ENCODE assay signal across 8 mouse cellular contexts in the genomic region with DNA sequence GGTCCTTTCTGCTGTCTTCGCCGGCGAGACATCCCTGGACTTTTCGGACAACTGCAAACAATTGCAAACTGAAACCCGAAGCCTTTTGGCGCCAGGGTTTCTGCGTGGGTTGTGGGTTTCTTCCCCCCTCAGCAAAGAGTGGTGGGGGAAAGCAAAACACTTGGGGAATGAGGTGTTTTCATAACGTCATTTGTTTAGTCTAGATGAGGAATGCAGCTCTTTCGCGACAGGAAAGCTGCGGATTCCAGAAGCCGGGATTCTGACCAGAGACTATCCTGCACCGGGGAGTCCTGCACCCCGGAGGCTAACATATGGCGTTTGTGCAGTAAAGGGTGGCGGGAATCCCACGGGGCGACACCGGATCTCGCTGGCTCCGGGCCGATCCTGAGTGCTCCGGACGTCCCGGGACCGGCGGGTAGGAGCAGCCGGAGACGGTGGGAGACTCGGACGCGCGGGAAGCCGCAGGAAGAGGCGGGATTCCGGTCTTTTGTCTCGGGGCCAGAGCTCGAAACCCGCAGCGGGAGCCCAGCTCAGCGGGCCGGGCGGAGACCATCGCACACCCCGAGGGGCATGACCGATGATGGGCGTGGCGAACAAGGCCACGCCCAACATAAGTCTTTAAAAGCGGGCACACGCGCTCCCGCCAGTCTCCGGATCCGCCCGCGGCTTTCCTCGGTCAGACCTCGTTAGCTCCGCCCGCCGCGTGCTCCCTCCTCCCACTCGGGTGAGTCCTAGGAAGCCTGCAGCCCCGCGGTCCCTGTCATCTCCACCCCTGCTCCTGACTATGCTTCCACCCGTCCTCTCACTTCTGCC. TPM values are rescaled to one million over a fixed set of nuclear protein-coding genes. Genes with fewer than 3 reads are reported as not detected.
DNase-seq lines count a peak whose midpoint lies in the region; ATAC-seq and TF ChIP-seq lines count a peak whose summit lies in the region.

A gene (plus strand): TSS at position 259 of the 813 bp plus-strand sequence.

- peak within 1 kb of the TSS; percentile 83 for H3K4me2 ChIP-seq in heart, embryonic 15.5 days
- peak within 1 kb of the TSS; percentile 94 for H3K4me2 ChIP-seq in liver, postnatal 0 days (ENCODE audit: low read depth, low read length)
- peak within 1 kb of the TSS; percentile 79 for H3K4me2 ChIP-seq in neural tube, embryonic 13.5 days

- peaks cover 50% of the 10 kb centered on the region for H3K4me1 ChIP-seq in E14TG2a.4 (replicated peaks; ENCODE audit: low read depth, low read length)
- peaks cover 51% of the 10 kb centered on the region for H3K4me1 ChIP-seq in forebrain, embryonic 10.5 days
- H3K4me1 ChIP-seq in heart, embryonic 15.5 days (replicated peaks), result peaks cover 43% of the 10 kb centered on the region
- H3K4me1 ChIP-seq in liver, postnatal 0 days (ENCODE audit: insufficient read depth), result no peaks in the 10 kb centered on the region; the same call in 1 of the 2 replicates
- peaks cover 48% of the 10 kb centered on the region for H3K4me1 ChIP-seq in neural tube, embryonic 13.5 days (replicated peaks)

- TF ChIP-seq CTCF in E14TG2a.4 (conservative IDR thresholded peaks at IDR 0.05; ENCODE audit: low read length), result no peak
- TF ChIP-seq CTCF in liver, postnatal 0 days (IDR thresholded peaks at IDR 0.05; ENCODE audit: low read depth), result no peak

- under 1% methylated on average over 66 of the region's 67 CpGs for WGBS in forebrain, embryonic 10.5 days
- under 1% methylated on average over 67 of the region's 67 CpGs for WGBS in heart, embryonic 15.5 days
- WGBS in liver, postnatal 0 days (ENCODE audit: insufficient replicate concordance), result under 1% methylated on average over 56 of the region's 67 CpGs
- under 1% methylated on average over 67 of the region's 67 CpGs for WGBS in neural tube, embryonic 13.5 days

- H3K9ac ChIP-seq in heart, embryonic 15.5 days, result peak within 1 kb of the TSS; percentile 91
- H3K9ac ChIP-seq in liver, postnatal 0 days (replicated peaks), result peak within 1 kb of the TSS; percentile 72
- peak within 1 kb of the TSS; percentile 88 for H3K9ac ChIP-seq in neural tube, embryonic 13.5 days

- no peaks in the 10 kb centered on the region for H3K27me3 ChIP-seq in E14TG2a.4 (ENCODE audit: insufficient read depth, low read length)
- H3K27me3 ChIP-seq in forebrain, embryonic 10.5 days (ENCODE audit: poor library complexity, severe bottlenecking), result no peaks in the 10 kb centered on the region
- H3K27me3 ChIP-seq in heart, embryonic 15.5 days, result no peaks in the 10 kb centered on the region
- no peaks in the 10 kb centered on the region for H3K27me3 ChIP-seq in liver, postnatal 0 days (ENCODE audit: insufficient read depth, low read length)
- no peaks in the 10 kb centered on the region for H3K27me3 ChIP-seq in neural tube, embryonic 13.5 days

- H3K27ac ChIP-seq in forebrain, embryonic 10.5 days, result peak within 1 kb of the TSS; percentile 96
- H3K27ac ChIP-seq in heart, embryonic 15.5 days, result peak within 1 kb of the TSS; percentile 99
- H3K27ac ChIP-seq in liver, postnatal 0 days (ENCODE audit: low read depth), result peak within 1 kb of the TSS; percentile 81
- peak within 1 kb of the TSS; percentile 92 for H3K27ac ChIP-seq in neural tube, embryonic 13.5 days (replicated peaks)

- ATAC-seq in heart, embryonic 15.5 days (replicated peaks; ENCODE audit: insufficient number of reproducible peaks, insufficient read depth, low FRiP score, low read depth), result peak; percentile 93
- peak; percentile 89 for ATAC-seq in liver, postnatal 0 days
- ATAC-seq in neural tube, embryonic 13.5 days (ENCODE audit: low read depth), result peak; percentile 95

- peak within 1 kb of the TSS; percentile 95 for H3K4me3 ChIP-seq in E14TG2a.4 (replicated peaks; ENCODE audit: low read length)
- peak within 1 kb of the TSS; percentile 67 for H3K4me3 ChIP-seq in forebrain, embryonic 10.5 days
- peak within 1 kb of the TSS; percentile 90 for H3K4me3 ChIP-seq in heart, embryonic 15.5 days
- peak within 1 kb of the TSS; percentile 67 for H3K4me3 ChIP-seq in liver, postnatal 0 days (ENCODE audit: low read depth, low read length)
- peak within 1 kb of the TSS; percentile 63 for H3K4me3 ChIP-seq in neural tube, embryonic 13.5 days

- DNase-seq in c-Kit-positive CD71-negative TER-119-negative erythroid progenitor cells, embryonic 14.5 days (ENCODE audit: low read depth), result peak; percentile 87
- peak; percentile 94 for DNase-seq in forebrain, embryonic 10.5 days (ENCODE audit: extremely low spot score, low spot score)
- peak; percentile 96 for DNase-seq in kidney, postnatal 14 days
- DNase-seq in liver, postnatal 0 days, result peak; percentile 91
- DNase-seq in testis, postnatal 10 days (ENCODE audit: low spot score), result peak; percentile 90

- no peak; the same call in 1 of the 2 replicates for TF ChIP-seq EP300 in liver, postnatal 0 days (IDR thresholded peaks at IDR 0.05; ENCODE audit: low read depth)

- peaks cover 39% of the 10 kb centered on the region for H3K9me3 ChIP-seq in E14TG2a.4 (ENCODE audit: low read length)
- 0 out of 2 replicates have a peak, but pooled peaks cover 3% of the 10 kb centered on the region for H3K9me3 ChIP-seq in forebrain, embryonic 10.5 days
- 0 out of 2 replicates have a peak, but pooled peaks cover 3% of the 10 kb centered on the region for H3K9me3 ChIP-seq in heart, embryonic 15.5 days (replicated peaks)
- H3K9me3 ChIP-seq in liver, postnatal 0 days (ENCODE audit: low read length), result no peaks in the 10 kb centered on the region
- H3K9me3 ChIP-seq in neural tube, embryonic 13.5 days, result no peaks in the 10 kb centered on the region

- peaks cover 18% of the 10 kb centered on the region for H3K36me3 ChIP-seq in E14TG2a.4 (ENCODE audit: insufficient read depth, low read length)
- H3K36me3 ChIP-seq in forebrain, embryonic 10.5 days (replicated peaks), result peaks cover 13% of the 10 kb centered on the region
- H3K36me3 ChIP-seq in heart, embryonic 15.5 days, result no peaks in the 10 kb centered on the region
- no peaks in the 10 kb centered on the region for H3K36me3 ChIP-seq in liver, postnatal 0 days (replicated peaks; ENCODE audit: insufficient read depth, low read length)
- no peaks in the 10 kb centered on the region for H3K36me3 ChIP-seq in neural tube, embryonic 13.5 days

RNA-seq across cellular contexts. Expression of the gene that starts here (rescaled TPM):
- 197 and 204 TPM in 2 replicates for polyA plus RNA-seq in forebrain, embryonic 10.5 days (2016; fragmentation: Nextera tagmentation; extraction: Ambion mirVana)
- polyA plus RNA-seq in heart, embryonic 15.5 days (2015; fragmentation: Nextera tagmentation; extraction: Ambion mirVana), result 386 and 434 TPM in 2 replicates
- polyA plus RNA-seq in liver, postnatal 0 days (2015; fragmentation: Nextera tagmentation; extraction: Ambion mirVana), result 19.2 and 21.2 TPM in 2 replicates
- 175 and 178 TPM in 2 replicates for polyA plus RNA-seq in neural tube, embryonic 13.5 days (2015; fragmentation: Nextera tagmentation; extraction: Ambion mirVana)

Comparison
In these comparisons a context has a peak if more than half of its experiments do, and no peak if none do; other contexts are left out.
1. Peak in every context shown above with its lines: DNase-seq, ATAC-seq, H3K4me3 ChIP-seq and H3K27ac ChIP-seq.